Mouse (Mus musculus) liver, embryonic 12.5 days (tissue): ENCODE measurements around the gene Dcun1d4. TPM values are rescaled to one million over a fixed set of nuclear protein-coding genes. Genes with fewer than 3 reads are reported as not detected.

Experiments used
- ATAC-seq: fragments of 200-750 bp; cut with Nextera tagmentation; 2 replicates; pipeline ENCODE4 v1.8.0; 2017; ENCODE audit warnings: moderate number of reproducible peaks, mild to moderate bottlenecking, moderate library complexity
- H3K27ac ChIP-seq: fragments of 300-500 bp; sonication (generic); 2 replicates; pipeline ENCODE4 v1.5.1; 2016; ENCODE audit warnings: mild to moderate bottlenecking
- H3K27me3 ChIP-seq: fragments of 300-500 bp; sonication (generic); replicated peaks from 2 replicates; pipeline ENCODE4 v1.6.1; 2016; ENCODE audit warnings: mild to moderate bottlenecking, moderate library complexity
- H3K36me3 ChIP-seq: fragments of 300-500 bp; sonication (generic); 2 replicates; pipeline ENCODE4 v1.6.1; 2016; ENCODE audit warnings: mild to moderate bottlenecking, moderate library complexity
- H3K4me1 ChIP-seq: fragments of 300-500 bp; sonication (generic); 2 replicates; pipeline ENCODE4 v1.6.1; 2016
- H3K4me2 ChIP-seq: fragments of 300-500 bp; sonication (generic); 2 replicates; pipeline ENCODE4 v1.6.1; 2016; ENCODE audit warnings: mild to moderate bottlenecking, moderate library complexity
- H3K4me3 ChIP-seq: fragments of 300-500 bp; sonication (generic); 2 replicates; pipeline ENCODE4 v1.5.1; 2016; ENCODE audit warnings: mild to moderate bottlenecking, moderate library complexity
- H3K9ac ChIP-seq: fragments of 300-500 bp; sonication (generic); 2 replicates; pipeline ENCODE4 v1.6.1; 2016; ENCODE audit warnings: mild to moderate bottlenecking, moderate library complexity
- H3K9me3 ChIP-seq: fragments of 300-500 bp; sonication (generic); replicated peaks from 2 replicates; pipeline ENCODE4 v1.6.1; 2016; ENCODE audit warnings: mild to moderate bottlenecking, moderate library complexity
- WGBS: fragments of 180-500 bp; shearing (Covaris S2); methylation state at CpG from one replicate; pipeline ENCODE4 v1.1.7; 2016; ENCODE audit not compliant: insufficient replicate concordance; 5-methylcytosine and 5-hydroxymethylcytosine counted together
- polyA plus RNA-seq: library from polyadenylated mRNA; unstranded; fragments of >200 nt; fragmentation: Nextera tagmentation; extraction: Ambion mirVana; gene quantifications from 2 replicates; pipeline ENCODE4 v1.2.1, GENCODE M21; 2016

Gene Dcun1d4
- polyA plus RNA-seq, 1 experiment from 2014 or later = 5.5 TPM

DNA sequence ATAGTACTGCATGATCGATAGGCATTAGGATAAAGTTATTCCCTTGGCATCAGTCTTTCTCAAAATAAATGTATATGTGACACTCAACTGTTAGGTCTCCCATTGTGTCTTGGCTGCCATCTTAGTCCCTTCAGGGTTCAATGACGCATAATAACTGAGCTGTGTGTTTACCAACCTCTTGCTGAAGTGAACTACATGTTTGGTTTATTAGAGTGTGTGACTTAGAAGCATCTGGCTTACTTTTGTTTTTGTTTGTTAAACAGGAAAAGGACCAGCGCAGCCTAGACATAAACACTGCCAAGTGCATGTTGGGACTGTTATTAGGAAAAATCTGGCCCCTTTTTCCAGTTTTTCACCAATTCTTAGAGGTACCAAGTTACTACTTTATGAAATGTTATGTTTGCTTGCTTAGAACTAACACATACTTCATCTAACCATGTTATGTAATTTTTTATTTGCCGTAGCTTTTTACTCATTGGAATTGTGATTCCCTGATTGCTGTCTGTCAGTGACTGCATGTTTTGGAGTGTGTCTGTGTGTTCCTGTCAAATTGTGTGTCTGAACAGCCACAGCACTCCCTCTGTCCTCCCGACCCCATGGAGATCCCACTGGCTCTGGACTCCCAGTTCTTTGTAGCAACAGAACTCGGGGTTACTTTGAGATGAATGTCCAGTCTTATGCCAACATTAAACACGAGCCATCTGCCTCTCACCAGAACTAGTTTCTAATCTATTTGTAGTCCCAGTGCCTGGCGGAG lies 74.5 kb downstream of the Dcun1d4 start:
- Histone ChIP-seq H3K27me3 (no peaks in the 10 kb centered on the region), H3K36me3 (peaks cover 17% of the 10 kb centered on the region; the same call in 1 of the 2 replicates), H3K9me3 (no peaks in the 10 kb centered on the region), H3K9ac (no peak overlapping the region), H3K27ac (no peak overlapping the region), H3K4me1 (no peaks in the 10 kb centered on the region), H3K4me3 (no peak overlapping the region), H3K4me2 (no peak overlapping the region)
- 68% methylated on average over 8 of the region's 8 CpGs for WGBS
- no peak for ATAC-seq

DNA sequence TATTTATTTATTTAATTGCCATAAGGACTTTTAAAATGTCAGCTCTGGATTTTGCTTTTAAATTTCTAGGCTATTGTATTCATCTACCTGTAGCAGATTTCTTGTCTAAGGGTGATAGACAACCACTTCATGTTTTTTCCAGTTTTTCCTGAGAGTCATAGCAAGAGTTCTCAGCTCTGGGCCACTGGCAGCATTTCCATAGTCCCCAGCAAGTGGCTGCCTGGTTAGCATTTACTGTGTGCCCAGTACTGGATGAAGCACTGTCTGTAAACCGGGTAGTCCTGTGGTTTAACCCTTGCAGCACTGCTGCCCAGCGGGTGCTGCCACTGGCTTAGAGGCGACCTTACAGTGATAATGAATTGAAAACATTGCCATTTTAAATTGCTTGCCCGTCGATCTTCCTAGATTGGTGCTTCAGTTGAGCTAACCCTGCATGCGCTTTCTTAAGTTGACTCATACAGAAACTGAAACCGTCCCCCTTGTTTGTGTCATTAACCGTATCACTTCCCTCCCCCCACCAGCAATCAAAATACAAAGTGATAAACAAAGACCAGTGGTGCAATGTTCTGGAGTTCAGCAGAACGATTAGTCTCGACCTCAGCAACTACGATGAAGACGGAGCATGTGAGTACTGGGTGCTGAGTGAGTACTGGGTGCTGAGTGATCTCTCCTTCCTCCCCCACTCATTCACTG lies 76.1 kb downstream of the Dcun1d4 start:
- H3K9me3 ChIP-seq = no peaks in the 10 kb centered on the region
- no peak overlapping the region for H3K4me2 ChIP-seq
- no peaks in the 10 kb centered on the region for H3K4me1 ChIP-seq
- whole genome bisulfite sequencing = 77% methylated on average over 12 of the region's 12 CpGs
- no peak overlapping the region for H3K4me3 ChIP-seq
- no peak overlapping the region for H3K9ac ChIP-seq
- ATAC-seq = no peak
- no peak overlapping the region for H3K27ac ChIP-seq
- H3K36me3 ChIP-seq = peaks cover 18% of the 10 kb centered on the region; the same call in 1 of the 2 replicates
- no peaks in the 10 kb centered on the region for H3K27me3 ChIP-seq

DNA sequence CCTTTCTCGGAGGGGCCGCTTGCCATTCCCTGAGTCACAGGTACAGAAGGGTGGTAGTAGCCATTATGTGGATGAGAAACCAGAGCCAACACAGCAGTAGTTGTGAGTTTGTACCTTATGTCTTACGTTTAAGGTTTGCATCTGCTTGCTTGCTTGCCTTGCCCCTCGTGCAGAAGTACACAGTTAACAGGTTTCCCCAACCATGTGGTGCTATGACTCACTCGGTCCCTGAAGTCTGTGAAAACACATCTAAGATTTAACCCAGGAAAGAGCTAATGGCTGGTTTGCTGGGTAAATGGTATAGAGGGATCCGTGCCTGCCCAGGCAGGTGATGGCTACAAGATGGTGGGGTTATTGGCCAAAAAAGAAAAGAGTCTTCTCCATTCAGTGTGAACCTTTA lies 78.0 kb downstream of the Dcun1d4 start:
- ATAC-seq = no peak
- Histone ChIP-seq H3K27me3 (no peaks in the 10 kb centered on the region), H3K9ac (no peak overlapping the region), H3K9me3 (no peaks in the 10 kb centered on the region), H3K36me3 (peaks cover 13% of the 10 kb centered on the region; the same call in 1 of the 2 replicates), H3K4me2 (no peak overlapping the region), H3K4me3 (no peak overlapping the region), H3K4me1 (no peaks in the 10 kb centered on the region), H3K27ac (no peak overlapping the region)
- 77% methylated on average over 6 of the region's 6 CpGs for WGBS

DNA sequence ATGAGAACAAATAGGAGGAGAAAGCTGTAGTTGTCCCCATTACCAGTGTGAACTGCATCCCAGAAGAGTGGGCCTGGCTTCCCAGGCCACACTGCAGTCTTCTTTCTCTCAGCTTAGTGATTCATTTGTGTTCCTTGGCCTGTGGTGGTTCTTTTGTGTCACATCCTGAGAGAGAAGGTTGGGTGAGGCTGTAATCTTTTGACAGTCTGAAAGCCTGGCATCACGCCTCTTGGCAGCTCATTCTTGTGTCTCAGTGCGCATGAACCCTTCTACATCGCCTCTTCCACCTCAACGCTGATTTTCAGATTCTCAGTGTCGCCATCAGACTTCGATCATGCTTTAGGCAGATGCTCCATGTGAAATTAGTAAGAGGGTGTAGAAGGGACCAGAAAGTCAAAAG lies 83.2 kb downstream of the Dcun1d4 start:
- 0 out of 2 replicates have a peak, but pooled peaks cover 2% of the 10 kb centered on the region for H3K36me3 ChIP-seq
- WGBS = 84% methylated on average over 6 of the region's 6 CpGs
- H3K9ac ChIP-seq = no peak overlapping the region
- no peak overlapping the region for H3K4me3 ChIP-seq
- no peaks in the 10 kb centered on the region for H3K9me3 ChIP-seq
- no peak overlapping the region for H3K27ac ChIP-seq
- no peak for ATAC-seq
- no peaks in the 10 kb centered on the region for H3K4me1 ChIP-seq
- no peak overlapping the region for H3K4me2 ChIP-seq
- no peaks in the 10 kb centered on the region for H3K27me3 ChIP-seq

DNA sequence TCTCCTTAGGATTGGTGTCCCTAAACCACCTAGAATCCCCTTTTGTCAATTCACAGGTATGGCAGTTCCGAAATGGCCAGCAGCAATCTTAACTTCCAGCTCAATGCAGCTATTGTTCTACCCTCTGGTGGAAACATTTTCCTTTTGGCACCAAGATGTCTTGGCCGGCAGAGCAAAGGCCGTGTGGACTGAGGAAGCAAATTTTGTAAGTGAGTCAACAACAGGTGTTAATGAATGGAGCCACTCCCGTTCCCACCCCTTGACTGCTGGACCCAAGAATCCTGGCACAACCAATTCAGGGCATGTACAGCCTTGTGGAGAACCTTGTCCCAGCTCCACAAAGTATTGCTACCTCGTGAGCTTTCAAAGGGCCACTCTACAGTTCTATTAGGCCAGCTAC lies 85.3 kb downstream of the Dcun1d4 start:
- no peak overlapping the region for H3K27ac ChIP-seq
- H3K9me3 ChIP-seq = no peaks in the 10 kb centered on the region
- H3K4me1 ChIP-seq = no peaks in the 10 kb centered on the region
- H3K36me3 ChIP-seq = 0 out of 2 replicates have a peak, but pooled peaks cover 2% of the 10 kb centered on the region
- H3K27me3 ChIP-seq = no peaks in the 10 kb centered on the region
- H3K4me2 ChIP-seq = no peak overlapping the region
- no peak overlapping the region for H3K4me3 ChIP-seq
- no peak overlapping the region for H3K9ac ChIP-seq
- ATAC-seq = no peak
- WGBS = 70% methylated on average over 5 of the region's 5 CpGs

DNA sequence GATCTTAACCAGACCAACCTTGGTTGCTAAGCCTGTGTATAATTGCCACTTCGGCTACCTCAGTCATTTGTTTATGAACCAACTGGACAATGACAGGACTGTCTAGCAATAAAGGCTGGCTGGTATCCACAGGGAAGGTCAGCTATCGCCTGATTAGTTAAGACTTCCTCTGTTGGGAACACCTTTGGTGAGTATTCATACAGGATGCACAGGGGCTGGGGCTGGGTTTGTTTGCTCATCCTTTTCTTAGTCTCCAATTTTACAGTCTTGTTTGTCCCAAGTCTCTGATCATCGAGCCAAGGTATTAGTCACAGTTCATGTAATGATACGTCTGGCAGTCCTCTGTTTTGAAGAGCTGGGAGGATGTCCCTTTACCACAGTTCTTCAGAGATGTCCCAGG lies 86.1 kb downstream of the Dcun1d4 start:
- H3K9ac ChIP-seq = no peak overlapping the region
- H3K4me1 ChIP-seq = no peaks in the 10 kb centered on the region
- H3K27ac ChIP-seq = no peak overlapping the region
- H3K36me3 ChIP-seq = 0 out of 2 replicates have a peak, but pooled peaks cover under 1% of the 10 kb centered on the region
- WGBS = 67% methylated on average over 4 of the region's 4 CpGs
- H3K4me3 ChIP-seq = no peak overlapping the region
- no peak overlapping the region for H3K4me2 ChIP-seq
- no peak for ATAC-seq
- H3K9me3 ChIP-seq = no peaks in the 10 kb centered on the region
- H3K27me3 ChIP-seq = no peaks in the 10 kb centered on the region

DNA sequence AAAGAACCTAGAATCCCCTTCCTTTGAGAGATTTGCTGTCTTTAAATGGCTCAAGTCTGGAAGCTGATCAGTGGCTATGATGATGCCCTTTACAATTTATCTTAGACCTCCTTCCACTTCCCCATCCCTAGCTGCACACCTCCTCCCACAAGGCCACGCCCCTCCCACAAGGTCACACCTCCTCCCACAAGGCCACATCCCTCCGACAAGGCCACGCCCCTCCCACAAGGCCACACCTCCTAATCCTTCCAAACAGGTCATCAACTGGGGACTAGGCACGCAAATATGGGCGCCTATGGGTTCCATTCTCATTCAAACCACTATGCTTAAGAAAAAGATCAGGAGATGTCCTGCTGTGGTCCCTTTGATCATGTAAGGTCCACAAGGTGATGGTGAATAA lies 88.4 kb downstream of the Dcun1d4 start:
- Histone ChIP-seq H3K27me3 (no peaks in the 10 kb centered on the region), H3K9me3 (no peaks in the 10 kb centered on the region), H3K36me3 (no peaks in the 10 kb centered on the region), H3K4me2 (no peak overlapping the region), H3K4me1 (no peaks in the 10 kb centered on the region), H3K27ac (no peak overlapping the region), H3K4me3 (no peak overlapping the region), H3K9ac (no peak overlapping the region)
- no peak for ATAC-seq
- WGBS = 60% methylated on average over 5 of the region's 5 CpGs

DNA sequence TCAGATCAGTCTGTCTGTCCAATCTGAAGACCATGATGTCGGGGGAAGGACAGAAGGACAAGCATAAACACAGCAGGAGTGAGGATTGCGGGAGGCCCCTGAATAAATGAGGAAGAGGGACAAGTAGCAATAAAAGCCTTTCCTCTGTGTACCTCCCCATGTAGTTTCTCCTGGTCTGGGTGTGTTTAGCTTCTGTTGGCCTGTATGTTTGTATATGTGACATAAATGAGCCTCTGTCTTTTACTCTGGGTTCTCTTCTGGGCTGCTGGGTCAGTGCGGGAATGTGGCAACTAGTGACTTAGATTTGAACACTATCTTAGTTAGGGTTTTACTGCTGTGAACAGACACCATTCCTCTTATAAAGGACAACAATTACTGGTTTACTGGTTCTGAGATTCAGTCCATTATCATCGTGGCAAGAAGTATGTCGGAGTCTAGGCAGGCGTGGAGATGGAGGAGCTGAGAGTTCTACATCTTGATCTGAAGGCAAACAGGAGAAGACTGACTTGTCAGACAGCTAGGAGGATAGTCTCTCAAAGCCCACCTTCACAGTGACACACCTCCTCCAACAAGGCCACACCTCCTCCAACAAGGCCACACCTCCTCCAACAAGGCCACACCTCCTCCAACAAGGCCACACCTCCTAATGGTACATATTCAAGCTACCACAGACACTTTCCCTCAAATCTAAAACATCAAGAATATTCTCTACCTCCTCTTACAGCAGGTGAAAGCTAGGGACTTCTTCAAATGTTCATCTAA lies 90.8 kb downstream of the Dcun1d4 start:
- Histone ChIP-seq H3K9me3 (no peaks in the 10 kb centered on the region), H3K4me1 (no peaks in the 10 kb centered on the region), H3K36me3 (no peaks in the 10 kb centered on the region), H3K27ac (no peak overlapping the region), H3K4me2 (no peak overlapping the region), H3K4me3 (no peak overlapping the region), H3K27me3 (no peaks in the 10 kb centered on the region), H3K9ac (no peak overlapping the region)
- no peak for ATAC-seq
- WGBS = 76% methylated on average over 6 of the region's 6 CpGs

DNA sequence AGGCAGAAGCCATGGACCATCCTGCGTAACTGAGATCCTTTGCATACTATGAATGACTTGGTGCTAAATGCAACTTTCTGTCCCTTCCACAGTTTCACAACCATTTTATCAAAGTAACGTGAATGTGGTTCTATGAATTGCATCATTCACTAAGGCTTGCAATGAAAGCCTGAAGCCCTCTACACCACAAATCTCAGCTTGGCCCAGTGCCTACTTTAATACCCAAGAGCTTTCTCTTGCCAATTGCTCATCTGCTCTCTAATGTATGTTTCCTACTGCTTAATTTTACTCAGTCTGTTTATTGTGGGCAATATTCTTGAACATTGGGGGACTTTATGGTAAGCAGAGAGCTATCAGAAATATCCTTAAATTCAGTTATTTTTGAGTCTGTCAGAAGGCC lies 92.0 kb downstream of the Dcun1d4 start:
- Histone ChIP-seq H3K27me3 (no peaks in the 10 kb centered on the region), H3K4me3 (no peak overlapping the region), H3K36me3 (no peaks in the 10 kb centered on the region), H3K9ac (no peak overlapping the region), H3K4me1 (no peaks in the 10 kb centered on the region), H3K4me2 (no peak overlapping the region), H3K9me3 (no peaks in the 10 kb centered on the region), H3K27ac (no peak overlapping the region)
- 69% methylated on average over 2 of the region's 2 CpGs for WGBS
- no peak for ATAC-seq

DNA sequence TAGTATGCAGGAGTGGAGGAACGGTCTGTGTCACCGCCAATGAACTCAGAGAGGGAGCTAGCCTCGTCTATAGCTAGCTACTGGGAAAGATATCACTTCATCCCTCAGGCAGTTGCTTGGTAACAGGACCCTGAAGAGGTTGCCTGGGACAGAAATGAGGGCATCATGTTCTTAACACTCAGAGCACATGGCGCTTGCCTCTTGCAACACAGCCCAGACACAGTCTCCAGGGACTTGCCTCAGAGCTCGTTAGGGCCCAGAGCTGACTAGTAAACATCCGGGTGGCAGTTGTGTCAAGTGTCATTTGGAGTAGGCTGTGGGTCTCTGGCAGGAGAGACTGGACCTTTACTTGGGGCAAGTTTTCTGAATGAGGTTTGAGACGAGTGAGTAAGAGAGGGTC lies 93.0 kb downstream of the Dcun1d4 start:
- WGBS = 72% methylated on average over 7 of the region's 7 CpGs
- H3K4me3 ChIP-seq = no peak overlapping the region
- no peak for ATAC-seq

DNA sequence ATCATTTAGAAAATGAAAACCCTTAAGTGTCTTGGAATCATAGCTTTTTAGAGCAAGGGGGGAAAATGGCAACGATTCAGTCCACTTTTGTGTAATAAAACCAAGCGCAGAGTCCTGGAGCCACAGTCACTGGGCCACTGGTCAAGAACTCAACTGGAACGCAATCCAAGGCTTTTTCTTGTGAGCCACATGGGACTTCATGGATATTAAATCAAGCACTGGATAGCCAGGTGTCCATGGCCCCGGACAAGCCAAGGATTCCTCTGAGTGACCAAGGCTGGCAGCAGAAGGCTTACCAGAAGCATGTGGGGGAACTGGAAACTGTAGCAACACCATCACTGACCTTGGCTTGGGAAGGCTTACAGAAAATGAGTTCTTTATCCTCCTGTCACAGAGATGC lies 93.8 kb downstream of the Dcun1d4 start:
- Histone ChIP-seq H3K36me3 (no peaks in the 10 kb centered on the region), H3K27me3 (no peaks in the 10 kb centered on the region), H3K9ac (no peak overlapping the region), H3K9me3 (no peaks in the 10 kb centered on the region), H3K4me1 (no peaks in the 10 kb centered on the region), H3K4me2 (no peak overlapping the region), H3K27ac (no peak overlapping the region), H3K4me3 (no peak overlapping the region)
- no peak for ATAC-seq
- 78% methylated on average over 4 of the region's 4 CpGs for WGBS

More for the DNA sequence above, 93.0 kb downstream of the Dcun1d4 start:
- no peaks in the 10 kb centered on the region for H3K36me3 ChIP-seq
- no peak overlapping the region for H3K9ac ChIP-seq
- no peak overlapping the region for H3K4me2 ChIP-seq
- H3K4me1 ChIP-seq = no peaks in the 10 kb centered on the region
- no peak overlapping the region for H3K27ac ChIP-seq
- H3K27me3 ChIP-seq = no peaks in the 10 kb centered on the region
- H3K9me3 ChIP-seq = no peaks in the 10 kb centered on the region

DNA sequence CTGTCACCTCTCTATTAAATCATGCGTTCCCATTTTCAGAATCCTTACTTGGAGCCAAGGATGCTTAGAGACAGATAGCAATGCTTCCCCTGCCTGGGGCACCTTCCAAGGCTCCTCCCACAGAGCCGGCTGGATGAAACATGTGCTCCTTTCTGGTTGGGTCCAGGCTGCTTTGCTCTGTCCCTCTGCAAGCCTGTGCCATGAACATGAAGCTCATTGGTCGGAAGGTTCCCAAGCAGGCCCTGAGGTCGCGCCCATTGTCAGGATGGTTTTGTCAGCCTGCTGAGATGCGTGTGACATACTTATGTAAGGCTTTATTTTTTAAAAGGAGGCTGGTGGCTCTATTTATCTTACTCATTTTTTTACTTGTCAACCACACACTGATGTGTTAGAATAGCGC lies 95.9 kb downstream of the Dcun1d4 start:
- Histone ChIP-seq H3K27me3 (no peaks in the 10 kb centered on the region), H3K4me2 (no peak overlapping the region), H3K27ac (no peak overlapping the region), H3K4me3 (no peak overlapping the region), H3K9me3 (no peaks in the 10 kb centered on the region), H3K4me1 (no peaks in the 10 kb centered on the region), H3K36me3 (no peaks in the 10 kb centered on the region), H3K9ac (no peak overlapping the region)
- 69% methylated on average over 7 of the region's 7 CpGs for WGBS
- no peak for ATAC-seq
